Mouse (Mus musculus) kidney, postnatal 0 days (tissue): ENCODE results near the gene Ifna16. TPM values are rescaled to one million over a fixed set of nuclear protein-coding genes. Genes with fewer than 3 reads are reported as not detected.

Experiments used
- ATAC-seq: fragments of 200-750 bp; cut with Nextera tagmentation; replicated peaks from 2 replicates; pipeline ENCODE4 v1.8.0; 2017; ENCODE audit warnings: low read depth, moderate number of reproducible peaks, moderate TSS enrichment, moderate library complexity; ENCODE audit not compliant: low FRiP score
- DNase-seq: peaks from one replicate; pipeline ENCODE4 v3.0.0-alpha.2; 2016; ENCODE audit warnings: low spot score
- H3K27ac ChIP-seq: fragments of 300-500 bp; sonication (generic); 2 replicates; pipeline ENCODE4 v1.5.1; 2014; ENCODE audit warnings: mild to moderate bottlenecking
- H3K27me3 ChIP-seq: fragments of 300-500 bp; sonication (generic); 2 replicates; pipeline ENCODE4 v1.6.1; 2014; ENCODE audit warnings: low read length, mixed read lengths; ENCODE audit not compliant: insufficient read depth
- H3K36me3 ChIP-seq: fragments of 300-500 bp; sonication (generic); 2 replicates; pipeline ENCODE4 v1.6.1; 2014; ENCODE audit warnings: low read length, mixed read lengths; ENCODE audit not compliant: insufficient read depth
- H3K4me1 ChIP-seq: fragments of 300-500 bp; sonication (generic); replicated peaks from 2 replicates; pipeline ENCODE4 v1.6.1; 2014; ENCODE audit warnings: antibody characterized with exemption, low read length, mixed read lengths; ENCODE audit not compliant: insufficient read depth
- H3K4me2 ChIP-seq: fragments of 300-500 bp; sonication (generic); 2 replicates; pipeline ENCODE4 v1.6.1; 2014; ENCODE audit warnings: mild to moderate bottlenecking, low read length, moderate library complexity, mixed read lengths
- H3K4me3 ChIP-seq: fragments of 300-500 bp; sonication (generic); replicated peaks from 2 replicates; pipeline ENCODE4 v1.5.1; 2014; ENCODE audit warnings: low read depth, low read length
- H3K9ac ChIP-seq: fragments of 300-500 bp; sonication (generic); 2 replicates; pipeline ENCODE4 v1.6.1; 2014; ENCODE audit warnings: low read depth, low read length
- H3K9me3 ChIP-seq: fragments of 300-500 bp; sonication (generic); replicated peaks from 2 replicates; pipeline ENCODE4 v1.6.1; 2016; ENCODE audit warnings: low read length, inconsistent platforms, mixed read lengths
- CTCF ChIP-seq: IDR thresholded peaks from 2 replicates; pipeline ENCODE4 v1.5.1; 2016; ENCODE audit warnings: antibody characterized with exemption, low read depth, mild to moderate bottlenecking, moderate library complexity
- WGBS: fragments of 180-500 bp; shearing (Covaris S2); extraction: QIAGEN DNeasy Blood & Tissue Kit; methylation state at CpG from one replicate; pipeline ENCODE4 v1.1.7; 2014; 5-methylcytosine and 5-hydroxymethylcytosine counted together
- polyA plus RNA-seq: library from polyadenylated mRNA; unstranded; fragments of >200 nt; fragmentation: Nextera tagmentation; extraction: Ambion mirVana; gene quantifications from 2 replicates; pipeline ENCODE4 v1.2.1, GENCODE M21; 2015

The Ifna16 gene
- polyA plus RNA-seq, 1 experiment from 2014 or later: not detected

DNA sequence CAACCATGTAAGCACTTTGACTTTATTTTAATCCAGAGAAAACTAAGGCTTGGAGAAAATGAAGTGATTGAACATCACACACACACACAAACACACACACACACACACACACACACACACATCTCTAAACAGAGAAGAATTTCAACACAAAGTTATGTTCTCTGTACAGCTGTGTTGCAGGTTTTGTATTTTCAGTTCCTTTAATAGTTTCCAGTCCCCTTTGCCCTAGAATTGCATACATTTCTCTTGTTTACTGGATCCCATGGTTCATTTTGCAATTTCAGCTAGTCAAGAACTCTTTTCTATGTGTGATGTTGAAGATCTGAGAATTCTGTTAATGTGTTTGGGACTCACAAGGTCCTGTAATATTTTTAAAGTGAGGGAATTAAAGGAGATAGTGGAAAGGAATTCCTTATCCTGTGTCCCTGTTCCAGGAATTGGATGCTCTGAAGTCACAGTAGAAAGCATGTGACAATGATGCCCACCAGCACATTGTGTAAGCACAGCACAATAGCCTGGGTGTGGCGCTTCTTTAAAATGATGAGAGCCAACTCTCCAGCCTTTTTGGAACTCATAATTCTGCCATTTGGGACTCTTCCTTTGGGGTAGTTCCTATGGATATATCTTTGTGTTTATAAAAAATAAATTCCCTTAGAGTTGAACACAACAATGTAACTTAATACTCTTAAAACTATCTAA lies 30.6 kb upstream of the Ifna16 start:
- Histone ChIP-seq H3K27me3 (no peaks in the 10 kb centered on the region), H3K4me2 (no peak overlapping the region), H3K36me3 (no peaks in the 10 kb centered on the region), H3K4me3 (no peak overlapping the region), H3K4me1 (no peaks in the 10 kb centered on the region), H3K9me3 (no peaks in the 10 kb centered on the region), H3K27ac (no peak overlapping the region), H3K9ac (no peak overlapping the region)
- DNase-seq (no peak), ATAC-seq (no peak)
- 97% methylated on average over 1 of the region's 1 CpGs for WGBS
- no peak for TF ChIP-seq CTCF

DNA sequence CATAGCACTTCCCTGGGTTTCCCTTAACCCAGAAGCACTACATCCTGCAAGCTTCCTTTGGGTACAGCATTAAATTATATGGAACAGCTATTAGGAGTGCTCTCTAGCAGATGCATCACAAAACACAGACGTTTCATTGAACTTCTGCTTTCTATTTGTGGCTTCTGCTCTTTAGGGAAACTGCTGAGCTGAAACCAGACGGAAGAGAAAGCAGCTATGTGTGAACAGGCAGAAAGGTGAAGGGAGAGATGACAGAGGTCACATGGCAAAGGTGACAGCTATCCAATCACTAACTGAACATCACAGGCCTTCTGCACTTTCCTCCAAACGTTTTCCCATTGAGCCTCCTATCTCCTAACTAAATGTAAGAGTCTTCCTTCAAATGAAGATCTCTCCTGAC lies 29.2 kb upstream of the Ifna16 start:
- DNase-seq (no peak), ATAC-seq (no peak)
- no peak overlapping the region for H3K4me3 ChIP-seq
- H3K36me3 ChIP-seq: no peaks in the 10 kb centered on the region
- no peak overlapping the region for H3K4me2 ChIP-seq
- H3K27me3 ChIP-seq: no peaks in the 10 kb centered on the region
- TF ChIP-seq CTCF: no peak
- H3K4me1 ChIP-seq: no peaks in the 10 kb centered on the region
- no peaks in the 10 kb centered on the region for H3K9me3 ChIP-seq
- no peak overlapping the region for H3K27ac ChIP-seq
- no peak overlapping the region for H3K9ac ChIP-seq
- WGBS: 29% methylated on average over 3 of the region's 3 CpGs

DNA sequence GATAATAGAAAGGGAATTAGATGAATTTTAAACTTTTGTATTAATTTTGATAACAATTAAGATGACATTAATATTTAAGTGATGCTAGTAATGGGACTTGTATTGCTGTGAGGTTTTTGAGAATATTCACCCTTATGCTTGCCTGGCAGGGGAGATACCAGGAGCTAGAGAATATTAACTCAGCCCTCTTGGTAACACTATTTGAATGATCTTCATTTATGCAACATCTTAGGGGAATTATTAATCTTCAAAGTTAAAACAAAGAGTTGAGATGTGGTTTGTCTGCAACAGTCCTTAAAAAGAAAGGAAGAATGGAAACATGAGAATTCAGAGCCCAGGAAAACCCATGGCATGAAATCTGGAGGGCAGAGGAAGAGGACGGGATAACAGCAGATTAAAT lies 22.6 kb upstream of the Ifna16 start:
- Histone ChIP-seq H3K4me2 (no peak overlapping the region), H3K27me3 (no peaks in the 10 kb centered on the region), H3K4me3 (no peak overlapping the region), H3K27ac (no peak overlapping the region), H3K9ac (no peak overlapping the region), H3K36me3 (no peaks in the 10 kb centered on the region), H3K4me1 (no peaks in the 10 kb centered on the region), H3K9me3 (no peaks in the 10 kb centered on the region)
- TF ChIP-seq CTCF: no peak
- DNase-seq (no peak), ATAC-seq (no peak)
- WGBS: 80% methylated on average over 1 of the region's 1 CpGs

DNA sequence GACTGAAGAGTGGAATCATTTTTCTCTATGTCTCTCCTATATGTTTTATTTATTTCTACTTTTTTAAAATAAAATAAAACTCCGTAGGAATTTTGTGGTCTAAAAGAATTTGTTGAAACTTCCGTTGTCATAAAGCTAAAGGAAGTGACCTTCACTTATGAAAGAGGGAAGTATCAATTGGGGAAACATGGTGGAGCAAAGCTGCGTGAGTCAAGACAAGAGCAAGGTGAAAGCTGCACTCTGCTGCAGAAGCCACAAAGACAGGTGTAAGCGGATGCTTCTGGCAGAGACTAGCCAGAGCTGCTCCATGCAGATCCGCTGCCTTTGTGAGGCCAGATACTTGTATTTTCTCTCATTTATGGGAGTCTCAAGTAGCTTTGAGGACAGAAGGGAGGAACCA lies 22.1 kb upstream of the Ifna16 start:
- Histone ChIP-seq H3K27ac (no peak overlapping the region), H3K4me1 (no peaks in the 10 kb centered on the region), H3K27me3 (no peaks in the 10 kb centered on the region), H3K4me3 (no peak overlapping the region), H3K4me2 (no peak overlapping the region), H3K9me3 (no peaks in the 10 kb centered on the region), H3K36me3 (no peaks in the 10 kb centered on the region), H3K9ac (no peak overlapping the region)
- DNase-seq (no peak), ATAC-seq (no peak)
- no peak for TF ChIP-seq CTCF
- WGBS: 78% methylated on average over 5 of the region's 5 CpGs

DNA sequence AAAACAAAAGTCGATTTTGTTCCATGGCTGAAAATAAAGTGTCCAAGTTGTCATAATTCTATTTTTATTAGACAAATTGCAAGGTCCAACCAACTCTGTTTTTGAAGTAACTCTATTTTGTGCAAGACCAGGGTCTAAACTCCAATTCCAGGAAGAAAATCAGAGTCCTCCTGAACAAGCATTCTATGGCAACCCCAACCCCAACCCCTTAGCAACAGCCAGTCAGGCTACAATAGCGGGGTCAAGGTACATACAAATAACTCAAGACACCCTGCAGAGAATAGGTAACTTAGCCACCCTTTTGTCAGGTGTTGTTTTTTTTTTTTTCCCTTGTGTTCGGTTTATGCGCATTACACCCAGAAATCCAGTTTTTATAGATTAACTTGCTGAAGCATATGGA lies 21.0 kb upstream of the Ifna16 start:
- no peak for TF ChIP-seq CTCF
- DNase-seq (no peak), ATAC-seq (0 out of 2 replicates have a peak, but pooled peaks have one; percentile 72)
- Histone ChIP-seq H3K9ac (no peak overlapping the region), H3K4me3 (no peak overlapping the region), H3K9me3 (no peaks in the 10 kb centered on the region), H3K36me3 (no peaks in the 10 kb centered on the region), H3K4me2 (no peak overlapping the region), H3K27ac (no peak overlapping the region), H3K27me3 (no peaks in the 10 kb centered on the region), H3K4me1 (no peaks in the 10 kb centered on the region)
- WGBS: 79% methylated on average over 4 of the region's 4 CpGs

DNA sequence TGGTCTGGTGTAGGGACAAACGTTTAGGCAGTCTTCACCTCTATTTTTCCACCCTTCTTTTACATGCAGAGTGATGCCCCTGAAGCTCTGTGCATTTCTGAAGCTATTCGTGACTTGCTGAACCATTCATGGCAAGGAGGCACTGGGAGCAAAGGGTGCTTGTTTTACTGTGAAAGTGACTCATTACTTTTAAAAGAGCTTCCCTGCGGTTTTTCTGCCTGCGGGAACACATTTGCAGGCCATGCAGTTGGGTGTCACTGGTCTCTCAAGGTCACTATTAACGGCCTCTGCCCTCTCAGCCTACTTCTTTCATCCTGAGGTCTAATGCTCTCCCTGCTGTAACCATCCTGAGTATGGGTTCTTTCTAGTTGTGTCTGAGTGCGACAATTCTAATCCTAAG lies 20.4 kb upstream of the Ifna16 start:
- 56% methylated on average over 6 of the region's 6 CpGs for WGBS
- Histone ChIP-seq H3K9me3 (no peaks in the 10 kb centered on the region), H3K36me3 (no peaks in the 10 kb centered on the region), H3K27ac (no peak overlapping the region), H3K27me3 (no peaks in the 10 kb centered on the region), H3K4me2 (no peak overlapping the region), H3K9ac (no peak overlapping the region), H3K4me1 (no peaks in the 10 kb centered on the region), H3K4me3 (no peak overlapping the region)
- ATAC-seq: no peak
- no peak for TF ChIP-seq CTCF
- no peak for DNase-seq

DNA sequence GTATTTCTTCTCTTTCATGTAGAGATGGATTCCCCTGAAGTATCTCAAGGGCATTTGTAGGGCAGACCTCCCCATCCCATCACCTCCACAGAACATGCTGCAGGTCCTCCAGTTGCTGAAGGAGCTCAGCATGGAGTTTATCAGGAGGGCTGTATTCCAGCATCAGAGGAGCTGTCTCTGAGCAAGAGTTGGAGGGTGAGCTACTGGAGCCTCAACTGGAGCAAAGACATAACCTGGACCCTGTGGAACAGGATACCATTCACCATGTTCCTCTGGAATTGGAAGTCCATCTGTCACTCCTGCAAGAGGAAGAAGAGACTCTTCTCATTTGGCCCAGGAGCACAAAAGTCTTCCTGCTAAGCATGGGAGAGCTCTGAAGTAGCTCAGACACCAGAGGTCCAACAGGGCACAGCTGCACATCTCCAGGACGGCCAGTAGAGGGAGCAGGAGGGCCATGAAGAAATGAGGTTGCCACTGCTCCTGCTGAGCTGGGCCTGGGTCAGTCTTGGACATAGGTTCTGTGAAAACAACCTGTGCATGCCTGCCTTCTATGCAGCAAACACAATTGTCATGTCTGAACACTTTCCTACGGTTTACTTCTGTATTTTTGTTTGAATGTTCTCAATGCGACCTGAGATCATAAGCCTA lies 19.6 kb upstream of the Ifna16 start:
- ATAC-seq: peak; percentile 91
- Histone ChIP-seq H3K4me1 (no peaks in the 10 kb centered on the region), H3K4me2 (no peak overlapping the region), H3K9ac (no peak overlapping the region), H3K9me3 (no peaks in the 10 kb centered on the region), H3K27me3 (no peaks in the 10 kb centered on the region), H3K27ac (no peak overlapping the region), H3K4me3 (no peak overlapping the region), H3K36me3 (no peaks in the 10 kb centered on the region)
- TF ChIP-seq CTCF: peak; percentile 98
- 24% methylated on average over 3 of the region's 3 CpGs for WGBS
- peak; percentile 89 for DNase-seq
